Mouse (Mus musculus): Measurements from ENCODE around the gene Ppdpf. TPM values are rescaled to one million over a fixed set of nuclear protein-coding genes. Genes with fewer than 3 reads are reported as not detected.

Gene Ppdpf
- polyA plus RNA-seq, 1 experiment from 2014 or later, result 375 TPM

- Histone ChIP-seq H3K9me3 (no peaks in the 10 kb centered on the region), H3K4me3 (no peak overlapping the region), H3K27me3 (no peaks in the 10 kb centered on the region), H3K4me1 (0 out of 2 replicates have a peak, but pooled peaks cover 7% of the 10 kb centered on the region), H3K4me2 (replicated peaks) (no peak overlapping the region), H3K36me3 (peaks cover 23% of the 10 kb centered on the region), H3K27ac (no peak overlapping the region), H3K9ac (no peak overlapping the region)
- no peak for ATAC-seq (ENCODE audit: low FRiP score, low read depth)
- WGBS, result 65% methylated on average over 1 of the region's 1 CpGs
These were observed 41.3 kb downstream of the Ppdpf start for GRCm38 (mm10) chr2:181228335-181228734.

- 0 out of 2 replicates have a peak, but pooled peaks cover 7% of the 10 kb centered on the region for H3K4me1 ChIP-seq
- 81% methylated on average over 20 of the region's 20 CpGs for WGBS
These were observed 44.1 kb downstream of the Ppdpf start for GRCm38 (mm10) chr2:181231171-181231570.

GRCm38 (mm10) chr2:181233443-181233842 is 46.4 kb downstream of the Ppdpf start:
- Histone ChIP-seq H3K27me3 (no peaks in the 10 kb centered on the region), H3K9me3 (no peaks in the 10 kb centered on the region), H3K9ac (no peak overlapping the region), H3K27ac (no peak overlapping the region), H3K4me2 (replicated peaks) (no peak overlapping the region), H3K4me3 (no peak overlapping the region), H3K36me3 (peaks cover 38% of the 10 kb centered on the region), H3K4me1 (no peaks in the 10 kb centered on the region)
- no peak for ATAC-seq (ENCODE audit: low FRiP score, low read depth)
- WGBS, result 90% methylated on average over 15 of the region's 15 CpGs

More at GRCm38 (mm10) chr2:181231171-181231570, 44.1 kb downstream of the Ppdpf start:
- Histone ChIP-seq H3K9ac (no peak overlapping the region), H3K4me2 (replicated peaks) (no peak overlapping the region), H3K36me3 (peaks cover 29% of the 10 kb centered on the region), H3K9me3 (no peaks in the 10 kb centered on the region), H3K27me3 (no peaks in the 10 kb centered on the region), H3K4me3 (no peak overlapping the region), H3K27ac (no peak overlapping the region)
- no peak for ATAC-seq (ENCODE audit: low FRiP score, low read depth)

- 92% methylated on average over 11 of the region's 11 CpGs for WGBS
- H3K27me3 ChIP-seq, result no peaks in the 10 kb centered on the region
- H3K36me3 ChIP-seq, result peaks cover 28% of the 10 kb centered on the region
- no peaks in the 10 kb centered on the region for H3K9me3 ChIP-seq
- no peaks in the 10 kb centered on the region for H3K4me1 ChIP-seq
- no peak overlapping the region for H3K4me3 ChIP-seq
- H3K9ac ChIP-seq, result no peak overlapping the region
- H3K27ac ChIP-seq, result no peak overlapping the region
- H3K4me2 ChIP-seq (replicated peaks), result no peak overlapping the region
- ATAC-seq (ENCODE audit: low FRiP score, low read depth), result no peak
These were observed 47.6 kb downstream of the Ppdpf start for GRCm38 (mm10) chr2:181234680-181235079.

- 86% methylated on average over 23 of the region's 23 CpGs for WGBS
- H3K4me2 ChIP-seq (replicated peaks), result no peak overlapping the region
- no peak overlapping the region for H3K27ac ChIP-seq
- no peaks in the 10 kb centered on the region for H3K27me3 ChIP-seq
- no peak for ATAC-seq (ENCODE audit: low FRiP score, low read depth)
- H3K4me3 ChIP-seq, result no peak overlapping the region
- H3K36me3 ChIP-seq, result peaks cover 19% of the 10 kb centered on the region
- no peak overlapping the region for H3K9ac ChIP-seq
- H3K9me3 ChIP-seq, result no peaks in the 10 kb centered on the region
- no peaks in the 10 kb centered on the region for H3K4me1 ChIP-seq
These were observed 48.9 kb downstream of the Ppdpf start for GRCm38 (mm10) chr2:181235681-181236566.

- WGBS, result 85% methylated on average over 17 of the region's 17 CpGs
- Histone ChIP-seq H3K27me3 (no peaks in the 10 kb centered on the region), H3K4me1 (peaks cover 13% of the 10 kb centered on the region)
These were observed 50.4 kb downstream of the Ppdpf start for GRCm38 (mm10) chr2:181237251-181238014.

GRCm38 (mm10) chr2:181238091-181238610 is 51.1 kb downstream of the Ppdpf start:
- peaks cover 14% of the 10 kb centered on the region for H3K4me1 ChIP-seq
- WGBS, result 83% methylated on average over 10 of the region's 10 CpGs
- H3K4me3 ChIP-seq, result no peak overlapping the region
- ATAC-seq (ENCODE audit: low FRiP score, low read depth), result no peak
- no peak overlapping the region for H3K4me2 ChIP-seq (replicated peaks)
- H3K27me3 ChIP-seq, result no peaks in the 10 kb centered on the region
- no peak overlapping the region for H3K9ac ChIP-seq
- peaks cover 19% of the 10 kb centered on the region for H3K36me3 ChIP-seq
- H3K9me3 ChIP-seq, result no peaks in the 10 kb centered on the region
- no peak overlapping the region for H3K27ac ChIP-seq

More at GRCm38 (mm10) chr2:181237251-181238014, 50.4 kb downstream of the Ppdpf start:
- no peak overlapping the region for H3K27ac ChIP-seq
- no peak overlapping the region for H3K4me2 ChIP-seq (replicated peaks)
- no peaks in the 10 kb centered on the region for H3K9me3 ChIP-seq
- ATAC-seq (ENCODE audit: low FRiP score, low read depth), result no peak
- no peak overlapping the region for H3K9ac ChIP-seq
- peaks cover 19% of the 10 kb centered on the region for H3K36me3 ChIP-seq
- H3K4me3 ChIP-seq, result no peak overlapping the region

Other genes starting within 250 kb of the Ppdpf start
- gene Nkain4, start 232.5 kb upstream of the Ppdpf start, polyA plus RNA-seq (2015; fragmentation: Nextera tagmentation; extraction: Ambion mirVana), result 7.7 and 10.6 TPM in 2 replicates
- 143 and 156 TPM in 2 replicates for gene Arfgap1, start 220.0 kb upstream of the Ppdpf start, polyA plus RNA-seq (2015; fragmentation: Nextera tagmentation; extraction: Ambion mirVana)
- gene Col20a1, start 200.7 kb upstream of the Ppdpf start, polyA plus RNA-seq (2015; fragmentation: Nextera tagmentation; extraction: Ambion mirVana), result 1.4 and 1.6 TPM in 2 replicates
- 1.7 and 2.4 TPM in 2 replicates for gene Chrna4, start 143.7 kb upstream of the Ppdpf start, polyA plus RNA-seq (2015; fragmentation: Nextera tagmentation; extraction: Ambion mirVana)
- 0.29 and 0.34 TPM in 2 replicates for gene Kcnq2, start 51.9 kb upstream of the Ppdpf start, polyA plus RNA-seq (2015; fragmentation: Nextera tagmentation; extraction: Ambion mirVana)
- not detected in 2 replicates for gene Eef1a2, start 30.2 kb upstream of the Ppdpf start, polyA plus RNA-seq (2015; fragmentation: Nextera tagmentation; extraction: Ambion mirVana)
- not detected in 2 replicates for gene Ptk6, start 15.5 kb downstream of the Ppdpf start, polyA plus RNA-seq (2015; fragmentation: Nextera tagmentation; extraction: Ambion mirVana)
- gene Srms, start 25.9 kb downstream of the Ppdpf start, polyA plus RNA-seq (2015; fragmentation: Nextera tagmentation; extraction: Ambion mirVana), result 0.15 and 0.19 TPM in 2 replicates
- gene Fndc11, start 32.8 kb downstream of the Ppdpf start, polyA plus RNA-seq (2015; fragmentation: Nextera tagmentation; extraction: Ambion mirVana), result 0.17 and 0.42 TPM in 2 replicates
- gene Helz2, start 54.8 kb downstream of the Ppdpf start, polyA plus RNA-seq (2015; fragmentation: Nextera tagmentation; extraction: Ambion mirVana), result 1.6 and 1.8 TPM in 2 replicates
- gene Gmeb2, start 100.8 kb downstream of the Ppdpf start, polyA plus RNA-seq (2015; fragmentation: Nextera tagmentation; extraction: Ambion mirVana), result 16.5 and 17.8 TPM in 2 replicates
- gene Stmn3, start 127.3 kb downstream of the Ppdpf start, polyA plus RNA-seq (2015; fragmentation: Nextera tagmentation; extraction: Ambion mirVana), result 0.84 and 3.3 TPM in 2 replicates
- gene Rtel1, start 132.5 kb downstream of the Ppdpf start, polyA plus RNA-seq (2015; fragmentation: Nextera tagmentation; extraction: Ambion mirVana), result 43.2 and 48.8 TPM in 2 replicates
- 43.9 and 49.5 TPM in 2 replicates for gene Zgpat, start 177.7 kb downstream of the Ppdpf start, polyA plus RNA-seq (2015; fragmentation: Nextera tagmentation; extraction: Ambion mirVana)
- 77.1 and 79.2 TPM in 2 replicates for gene Arfrp1, start 178.2 kb downstream of the Ppdpf start, polyA plus RNA-seq (2015; fragmentation: Nextera tagmentation; extraction: Ambion mirVana)
- 26.5 and 28.1 TPM in 2 replicates for gene Lime1, start 192.8 kb downstream of the Ppdpf start, polyA plus RNA-seq (2015; fragmentation: Nextera tagmentation; extraction: Ambion mirVana)

Measured in limb, embryonic 13.5 days (tissue).